Mouse (Mus musculus) spleen, postnatal 36 days (tissue): ENCODE measurements around the gene Ccr9.
A peak's percentile ranks its signal among the peaks of the same experiment; 100 is the strongest.

Experiments
- DNase-seq, 2 experiments: peaks; one replicate each; pipeline ENCODE4 v3.0.0; 2022; ENCODE audit warnings: low spot score in 2 of 2, mixed read lengths in 1 of 2

Ccr9 gene

GRCm38 (mm10) chr9:123802421-123802820, 124.2 kb downstream of the Ccr9 start:
- no peak for DNase-seq

- DNase-seq, result no peak
Measured at GRCm38 (mm10) chr9:123802896-123803295, 124.7 kb downstream of the Ccr9 start.

- DNase-seq, result no peak
Measured at GRCm38 (mm10) chr9:123805241-123805640, 127.0 kb downstream of the Ccr9 start.

GRCm38 (mm10) chr9:123806267-123806666, 128.0 kb downstream of the Ccr9 start, which contains the start of gene Cxcr6:
TSS of gene Cxcr6 (plus strand) at chr9:123806475.
- DNase-seq, result peak in 1 of 2 experiments; percentile 16

- DNase-seq, result no peak
Measured at GRCm38 (mm10) chr9:123808583-123808982, 130.3 kb downstream of the Ccr9 start.

GRCm38 (mm10) chr9:123811831-123812230, 133.6 kb downstream of the Ccr9 start:
- DNase-seq, result no peak

GRCm38 (mm10) chr9:123814326-123814725, 136.1 kb downstream of the Ccr9 start:
- DNase-seq, result peak; percentile 25 to 39

GRCm38 (mm10) chr9:123814821-123815220, 136.6 kb downstream of the Ccr9 start:
- DNase-seq, result no peak

GRCm38 (mm10) chr9:123815444-123815843, 137.2 kb downstream of the Ccr9 start:
- no peak for DNase-seq

- no peak for DNase-seq
Measured at GRCm38 (mm10) chr9:123815996-123816395, 137.8 kb downstream of the Ccr9 start.

- no peak for DNase-seq
Measured at GRCm38 (mm10) chr9:123818601-123819000, 140.4 kb downstream of the Ccr9 start.

- DNase-seq, result no peak
Measured at GRCm38 (mm10) chr9:123826631-123827030, 148.4 kb downstream of the Ccr9 start.

GRCm38 (mm10) chr9:123828916-123829315, 150.7 kb downstream of the Ccr9 start:
- no peak for DNase-seq
